Mouse (Mus musculus): ENCODE data around the gene Itfg2. TPM values are rescaled to one million over a fixed set of nuclear protein-coding genes. Genes with fewer than 3 reads are reported as not detected.
"Not testable (repeated sequence)": the region's sequence is repeated elsewhere in the genome, so short reads cannot be mapped to it uniquely, and the experiment has no call there.

Itfg2 gene
- total RNA-seq, 2 experiments from 2014 or later: 21.6 to 24.9 TPM

DNA sequence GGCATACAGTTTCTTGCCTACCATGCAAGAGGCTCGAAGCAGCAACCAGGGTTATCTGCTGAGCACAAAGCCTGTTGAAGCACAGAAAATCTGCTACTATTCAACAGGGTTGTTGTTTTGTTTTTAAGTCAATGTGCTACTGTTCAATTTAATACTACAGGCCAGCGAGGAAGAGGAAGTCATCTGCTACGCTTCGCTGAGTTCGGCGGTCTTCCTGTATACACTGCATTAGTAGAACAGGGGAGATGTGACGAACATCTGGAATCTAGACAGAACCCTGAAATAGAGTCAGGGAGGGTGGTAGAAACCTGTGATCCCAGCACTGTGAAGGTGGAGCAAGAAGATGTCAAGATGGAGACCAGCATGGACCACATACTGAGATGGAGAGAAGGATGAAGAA is 41.0 kb downstream of the Itfg2 start:
- no peak for DNase-seq

GRCm38 (mm10) chr6:128381254-128381653 is 43.5 kb downstream of the Itfg2 start:
- DNase-seq: no peak

GRCm38 (mm10) chr6:128380594-128381167 is 44.0 kb downstream of the Itfg2 start:
- not testable (repeated sequence) for DNase-seq

DNA sequence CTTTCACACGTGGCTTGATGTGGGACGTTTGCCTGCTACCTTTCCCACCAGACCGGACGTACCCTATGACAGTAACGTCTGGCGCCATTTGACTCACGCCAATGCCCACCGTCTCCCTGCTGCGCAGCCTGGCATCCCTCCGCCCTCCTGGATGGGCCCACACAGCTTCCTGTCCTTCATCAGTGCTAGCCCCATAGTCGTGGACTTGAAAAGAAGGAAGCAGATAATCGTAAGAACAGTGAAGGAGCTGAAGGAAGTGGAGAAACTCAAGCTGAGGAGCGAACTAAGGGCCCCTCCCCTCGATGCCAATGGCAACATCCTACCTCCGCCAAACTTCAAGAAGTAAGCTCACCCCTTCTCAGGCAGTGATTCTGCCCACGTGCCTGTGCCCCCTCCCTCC is 45.1 kb downstream of the Itfg2 start:
- no peak for DNase-seq

DNA sequence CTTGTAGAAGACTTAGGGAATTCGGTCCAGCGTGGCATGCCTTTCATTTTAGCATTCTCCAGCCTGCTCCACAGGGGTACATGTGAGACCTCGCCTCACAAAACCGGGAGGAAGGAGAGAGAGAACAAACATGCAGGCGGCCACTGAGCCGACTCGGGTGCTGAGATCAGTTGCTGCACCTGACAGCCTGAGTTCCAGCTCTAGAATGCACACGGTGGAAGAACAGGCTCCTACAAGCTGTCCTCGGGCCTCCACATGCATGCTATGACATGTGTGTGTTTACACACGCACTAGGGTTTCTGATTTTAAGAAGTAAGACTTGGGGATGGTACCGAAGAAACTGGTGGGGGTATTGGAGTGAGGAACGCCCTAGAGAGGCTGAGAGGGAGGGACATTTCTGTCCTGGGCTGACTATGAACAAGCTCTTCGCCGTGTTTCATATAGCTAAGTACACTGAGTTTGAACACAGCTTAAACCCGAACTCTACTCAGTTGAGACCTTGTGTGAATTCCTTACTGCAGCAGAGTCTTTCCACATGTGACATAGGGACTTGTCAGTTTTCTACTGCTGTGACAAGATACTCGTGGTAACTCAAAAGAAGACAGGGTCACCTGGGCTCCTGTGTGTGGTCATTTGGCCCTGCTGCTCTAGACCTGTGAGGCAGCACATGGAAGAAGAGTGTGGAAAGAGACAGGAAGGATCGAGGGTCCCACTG is 48.2 kb downstream of the Itfg2 start:
- DNase-seq: no peak

DNA sequence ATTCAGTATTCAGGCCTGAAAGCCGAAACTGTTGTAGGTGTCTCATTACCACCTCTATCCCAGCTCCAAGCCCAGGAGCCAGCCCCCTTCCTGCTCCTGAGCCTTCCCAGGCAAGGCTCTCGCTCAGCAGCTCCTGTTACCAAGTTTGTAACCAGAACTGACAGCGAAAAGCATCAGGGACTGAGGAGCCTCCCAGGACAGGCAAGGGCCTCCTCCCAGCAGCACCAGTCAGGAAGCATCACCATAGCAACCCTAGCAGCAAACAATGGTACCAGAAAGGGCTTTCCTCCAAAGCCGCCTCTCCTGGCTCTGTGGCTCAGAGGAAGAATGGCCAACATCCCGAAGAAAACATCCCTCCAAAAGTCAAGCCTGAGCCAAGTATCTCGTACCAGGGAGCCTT is 49.5 kb downstream of the Itfg2 start, which contains the start of the genes Tex52 and Gm44596:
Gene Tex52 (plus strand): TSS at position 265 of the 400 bp plus-strand sequence.
Gene Gm44596 (plus strand): TSS at position 312 of the 400 bp plus-strand sequence.
- peak; percentile 22 for DNase-seq

DNA sequence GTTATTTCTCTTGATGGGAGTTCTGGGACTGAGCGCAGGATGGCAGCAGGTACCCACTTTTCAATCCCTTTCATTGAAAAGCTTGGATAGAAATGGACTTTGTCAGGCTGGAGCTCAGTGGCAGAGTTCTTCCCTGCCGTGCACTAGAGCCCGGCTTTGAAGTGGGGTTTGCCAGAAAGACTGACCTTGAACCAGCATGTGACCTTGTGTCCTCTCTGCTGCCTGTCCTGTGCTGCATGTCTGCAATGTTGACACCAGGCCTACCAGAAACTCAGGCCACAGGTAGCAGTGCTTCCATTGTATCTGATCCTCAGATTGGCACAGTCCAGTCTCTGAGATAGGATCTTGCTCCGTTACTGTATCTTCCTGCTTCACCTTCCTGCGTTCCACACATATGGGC is 54.7 kb downstream of the Itfg2 start:
- no peak for DNase-seq

GRCm38 (mm10) chr6:128366466-128366865 is 58.3 kb downstream of the Itfg2 start:
- no peak for DNase-seq

GRCm38 (mm10) chr6:128364721-128365120 is 60.0 kb downstream of the Itfg2 start:
- no peak for DNase-seq

DNA sequence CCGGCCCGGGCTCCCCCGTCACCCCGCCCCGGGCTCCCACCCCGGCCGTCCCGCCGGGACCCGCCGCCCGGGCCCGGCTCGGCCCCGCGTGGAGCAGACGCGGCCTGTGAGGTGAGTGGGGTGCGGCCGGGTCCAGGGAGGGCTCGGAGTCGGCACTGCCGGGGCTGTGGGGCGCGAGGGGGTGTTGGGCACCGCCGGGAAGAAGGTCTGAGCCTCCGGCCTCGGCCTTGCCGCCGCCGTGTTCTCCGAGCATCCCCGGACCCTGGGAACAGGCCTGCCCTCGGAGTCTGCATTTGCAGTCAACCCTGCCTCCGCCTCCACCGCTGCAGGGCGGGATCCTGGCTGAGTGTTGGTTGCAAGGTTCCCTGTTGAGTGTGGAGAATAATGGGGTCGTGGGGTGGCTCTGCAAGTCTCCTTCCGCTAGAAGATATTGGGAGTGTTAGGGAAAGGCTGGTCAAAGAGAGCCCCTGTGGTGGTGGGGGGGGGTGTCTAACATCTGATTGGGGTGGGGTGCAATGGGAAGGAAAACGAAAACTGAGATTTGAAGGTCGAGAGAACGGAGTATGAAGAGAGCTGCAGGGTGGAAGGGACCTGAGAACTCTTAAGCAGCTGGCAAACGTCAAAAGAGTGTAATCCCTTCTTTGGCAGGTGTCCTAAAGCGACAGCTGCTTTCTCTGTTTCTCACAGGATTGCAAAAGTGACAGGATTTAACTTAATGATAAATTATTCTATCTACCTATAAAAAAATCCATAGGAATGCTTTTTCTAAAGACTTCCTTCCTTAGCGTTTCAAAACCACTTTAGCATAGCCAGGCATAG is 61.5 kb downstream of the Itfg2 start:
- DNase-seq: peak; percentile 24

- DNase-seq: peak; percentile 87
Measured at GRCm38 (mm10) chr6:128362381-128363006, 62.2 kb downstream of the Itfg2 start, which contains the start of the genes Rhno1 and Foxm1. Gene Rhno1, minus strand, starts transcription at chr6:128362911. Gene Foxm1, plus strand, starts transcription at chr6:128362967.

DNA sequence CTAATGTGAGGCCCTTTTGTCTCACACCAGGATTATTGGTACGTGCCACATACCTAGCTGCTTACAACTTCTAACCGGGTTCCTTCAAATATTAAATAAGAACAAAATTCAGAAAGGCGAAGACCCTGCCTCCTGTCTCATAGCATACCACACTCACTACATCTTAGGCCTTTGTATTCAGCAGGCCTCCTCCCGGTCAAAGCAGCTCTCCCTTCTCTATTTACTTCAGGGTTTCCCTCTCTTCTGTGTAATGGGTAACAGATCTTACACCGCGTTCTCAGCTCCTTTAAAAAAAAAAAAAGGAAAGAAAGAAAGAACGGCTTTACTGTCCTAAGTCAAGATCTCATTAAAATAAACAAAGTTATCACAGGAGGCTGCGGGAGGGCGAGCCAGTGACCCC is 62.8 kb downstream of the Itfg2 start:
- DNase-seq: no peak

Other genes starting within 250 kb of the Itfg2 start
- gene Tead4, start 124.1 kb downstream of the Itfg2 start, total RNA-seq (2021): 10 to 100 TPM; 13.2 to 14.5 TPM
- gene Tulp3, start 69.1 kb downstream of the Itfg2 start, total RNA-seq (2021): 10 to 100 TPM in 1 of 2 experiments, 1 to 10 TPM in 1; 10.0 to 13.0 TPM
- gene Rhno1, start 62.0 kb downstream of the Itfg2 start, total RNA-seq (2021): 10 to 100 TPM; 12.8 to 16.2 TPM
- 10 to 100 TPM in 1 of 2 experiments, 1 to 10 TPM in 1; 8.6 to 10.4 TPM for gene Foxm1, start 62.0 kb downstream of the Itfg2 start, total RNA-seq (2021)
- under 1 TPM in 1 of 2 experiments, not detected in 1; 0.36 TPM for gene Tex52, start 49.5 kb downstream of the Itfg2 start, total RNA-seq (2021)
- not detected for gene Gm44596, start 49.4 kb downstream of the Itfg2 start, total RNA-seq (2021)
- 1 to 10 TPM; 3.3 to 3.4 TPM for gene Nrip2, start 25.6 kb downstream of the Itfg2 start, total RNA-seq (2021)
- 10 to 100 TPM; 88.1 to 90.8 TPM for gene Fkbp4, start 13.7 kb upstream of the Itfg2 start, total RNA-seq (2021)
- 1 to 10 TPM in 1 of 2 experiments, under 1 TPM in 1; 0.07 to 1.8 TPM for gene Pzp, start 101.8 kb upstream of the Itfg2 start, total RNA-seq (2021)
- gene A2ml1, start 156.7 kb upstream of the Itfg2 start, total RNA-seq (2021): not detected
- gene Klrb1a, start 198.6 kb upstream of the Itfg2 start, total RNA-seq (2021): not detected
- not detected for gene Clec2h, start 237.5 kb upstream of the Itfg2 start, total RNA-seq (2021)